Mouse (Mus musculus): Measurements from ENCODE around the gene Armcx4. TPM values are rescaled to one million over a fixed set of nuclear protein-coding genes. Genes with fewer than 3 reads are reported as not detected.

Gene Armcx4
- total RNA-seq (2023) = under 1 TPM; 0.57 to 0.91 TPM

DNA sequence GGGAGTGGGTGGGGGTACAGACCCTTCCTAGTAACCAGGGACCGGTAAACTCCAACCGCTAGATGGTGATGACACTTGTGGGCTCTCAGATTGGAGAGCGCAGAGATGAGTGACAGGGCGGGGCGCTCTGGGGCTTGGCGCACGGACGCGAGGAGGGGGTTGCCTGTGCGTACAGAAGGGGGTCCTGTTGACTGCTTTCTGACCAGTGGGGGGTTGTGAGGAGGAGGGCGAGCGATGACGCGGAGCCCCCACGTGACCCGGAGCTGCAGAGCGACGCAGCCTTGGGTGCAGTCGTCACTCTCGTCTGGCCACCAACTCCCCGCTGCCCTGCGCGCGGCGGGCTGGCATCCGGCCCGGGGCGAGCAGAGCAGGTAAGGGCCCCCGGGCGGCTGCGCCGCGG lies at the start of gene Armcx4:
Gene Armcx4 (plus strand): TSS at position 253 of the 400 bp plus-strand sequence.

DNA sequence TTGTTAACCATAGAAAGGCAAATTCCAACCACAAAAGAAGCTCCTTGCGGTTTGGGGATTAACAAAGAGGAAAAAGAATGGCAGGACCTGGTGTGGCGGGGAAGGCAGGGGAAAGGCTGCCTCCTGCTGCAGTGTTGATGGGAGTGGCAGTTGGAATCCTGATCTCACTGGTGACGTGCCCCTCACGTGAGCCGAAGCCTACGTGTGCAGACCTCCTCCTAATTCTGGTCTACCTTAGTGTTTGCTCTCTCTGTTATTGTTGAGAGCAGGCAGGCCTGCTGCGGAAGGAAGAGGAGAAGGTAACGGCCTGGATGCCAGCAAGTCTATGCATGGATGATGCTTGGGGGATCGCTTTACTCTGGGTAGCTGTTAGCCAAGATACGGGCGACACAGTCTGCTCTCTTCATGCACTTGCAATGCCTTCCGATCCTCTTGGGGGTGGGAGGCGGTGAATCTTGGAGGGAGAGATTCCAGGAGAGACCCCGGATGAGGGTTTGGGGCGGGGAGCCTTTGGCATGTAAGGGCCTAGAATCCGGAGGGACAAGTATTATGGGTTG lies 31.5 kb downstream of the Armcx4 start, which contains the start of gene Armcx1:
Gene Armcx1 (plus strand): TSS at position 212 of the 557 bp plus-strand sequence.

Other genes with a start within 250 kb of the Armcx4 start
- gene Taf7l, start 210.0 kb upstream of the Armcx4 start, total RNA-seq (2023) = not detected
- gene Timm8a1, start 144.7 kb upstream of the Armcx4 start, total RNA-seq (2023) = 10 to 100 TPM in 1 of 2 experiments, 1 to 10 TPM in 1; 8.0 to 11.3 TPM
- 10 to 100 TPM; 71.8 to 73.6 TPM for gene Btk, start 102.9 kb upstream of the Armcx4 start, total RNA-seq (2023)
- 100 to 1,000 TPM; 148 to 167 TPM for gene Rpl36a, start 100.9 kb upstream of the Armcx4 start, total RNA-seq (2023)
- 10 to 100 TPM; 44.4 to 59.6 TPM for gene Gla, start 85.4 kb upstream of the Armcx4 start, total RNA-seq (2023)
- gene Hnrnph2, start 85.3 kb upstream of the Armcx4 start, total RNA-seq (2023) = 10 to 100 TPM; 80.4 to 96.9 TPM
- under 1 TPM; 0.15 to 0.84 TPM for gene Armcx1, start 31.4 kb downstream of the Armcx4 start, total RNA-seq (2023)
- gene Armcx6, start 64.9 kb downstream of the Armcx4 start, total RNA-seq (2023) = under 1 TPM; 0.51 to 0.64 TPM
- gene Armcx3, start 70.1 kb downstream of the Armcx4 start, total RNA-seq (2023) = 10 to 100 TPM; 10.7 to 11.9 TPM
- 1 to 10 TPM; 1.8 to 2.2 TPM for gene Armcx2, start 122.7 kb downstream of the Armcx4 start, total RNA-seq (2023)